Mouse (Mus musculus) liver, postnatal 0 days (tissue): Measurements from ENCODE around the gene Ccdc162.
"Not testable (repeated sequence)": the region's sequence is repeated elsewhere in the genome, so short reads cannot be mapped to it uniquely, and the experiment has no call there.

Source experiments
- CTCF ChIP-seq: sonication (generic); IDR thresholded peaks from 2 replicates; pipeline ENCODE4 v1.5.1; 2016; ENCODE audit warnings: antibody characterized with exemption, low read depth
- EP300 ChIP-seq: IDR thresholded peaks from 2 replicates; pipeline ENCODE4 v1.6.1; 2016; ENCODE audit warnings: antibody characterized with exemption, low read depth, mild to moderate bottlenecking

GRCm38 (mm10) chr10:41655684-41656083 lies 60.8 kb downstream of the Ccdc162 start:
- TF ChIP-seq CTCF, EP300: not testable (repeated sequence)
